Mouse (Mus musculus) lung, embryonic 16.5 days (tissue): ENCODE measurements at regions not wholly inside any gene's neighbourhood (a gene's known extent, or its start where the extent isn't known, plus 50 kb on each side); places are given as distances from the start of the nearest gene placed in this dataset.
A peak's percentile ranks its signal among the peaks of the same experiment; 100 is the strongest.

ENCODE experiments used
- ATAC-seq: fragments of 200-750 bp; cut with Nextera tagmentation; 2 replicates; pipeline ENCODE4 v1.8.0; 2017; ENCODE audit warnings: low read depth, mild to moderate bottlenecking, moderate library complexity
- H3K27ac ChIP-seq: fragments of 300-500 bp; sonication (generic); 2 replicates; pipeline ENCODE4 v1.5.1; 2014; ENCODE audit warnings: mild to moderate bottlenecking, control low read depth, low read length
- H3K27me3 ChIP-seq: fragments of 300-500 bp; sonication (generic); 2 replicates; pipeline ENCODE4 v1.6.1; 2014; ENCODE audit warnings: low read depth, low read length, mixed read lengths; ENCODE audit not compliant: control insufficient read depth, insufficient read depth
- H3K36me3 ChIP-seq: fragments of 300-500 bp; sonication (generic); 2 replicates; pipeline ENCODE4 v1.6.1; 2014; ENCODE audit warnings: low read length; ENCODE audit not compliant: control insufficient read depth, insufficient read depth
- H3K4me1 ChIP-seq: fragments of 300-500 bp; sonication (generic); replicated peaks from 2 replicates; pipeline ENCODE4 v1.6.1; 2014; ENCODE audit warnings: low read length, mixed read lengths; ENCODE audit not compliant: control insufficient read depth, insufficient read depth
- H3K4me2 ChIP-seq: fragments of 300-500 bp; sonication (generic); 2 replicates; pipeline ENCODE4 v1.6.1; 2014; ENCODE audit warnings: low read depth, low read length, control low read depth
- H3K4me3 ChIP-seq: fragments of 300-500 bp; sonication (generic); 2 replicates; pipeline ENCODE4 v1.5.1; 2014; ENCODE audit warnings: mild to moderate bottlenecking, low read length, control low read depth
- H3K9ac ChIP-seq: fragments of 300-500 bp; sonication (generic); 2 replicates; pipeline ENCODE4 v1.6.1; 2014; ENCODE audit warnings: low read length, control low read depth
- H3K9me3 ChIP-seq: fragments of 300-500 bp; sonication (generic); 2 replicates; pipeline ENCODE4 v1.6.1; 2016; ENCODE audit warnings: low read length; ENCODE audit not compliant: control insufficient read depth
- WGBS: fragments of 180-500 bp; shearing (Covaris S2); extraction: QIAGEN DNeasy Blood & Tissue Kit; methylation state at CpG from one replicate; pipeline ENCODE4 v1.1.7; 2014; 5-methylcytosine and 5-hydroxymethylcytosine counted together

GRCm38 (mm10) chr2:75756704-75757638, 52.5 kb upstream of the Nfe2l2 start:
- Histone ChIP-seq H3K4me3 (no peak overlapping the region), H3K4me2 (no peak overlapping the region), H3K27me3 (no peaks in the 10 kb centered on the region), H3K9me3 (no peaks in the 10 kb centered on the region), H3K27ac (0 out of 2 replicates have a peak overlapping the region, but pooled peaks have one; percentile 29), H3K36me3 (no peaks in the 10 kb centered on the region), H3K4me1 (peaks cover 17% of the 10 kb centered on the region; the same call in 1 of the 2 replicates), H3K9ac (no peak overlapping the region)
- 59% methylated on average over 16 of the region's 16 CpGs for WGBS
- ATAC-seq, result peak; percentile 57; the same call in 1 of the 2 replicates

GRCm38 (mm10) chr2:75754606-75755005, 50.2 kb upstream of the Nfe2l2 start:
- H3K27ac ChIP-seq, result no peak overlapping the region
- no peaks in the 10 kb centered on the region for H3K27me3 ChIP-seq
- H3K36me3 ChIP-seq, result no peaks in the 10 kb centered on the region
- H3K9ac ChIP-seq, result no peak overlapping the region
- H3K4me1 ChIP-seq, result peaks cover 19% of the 10 kb centered on the region
- no peaks in the 10 kb centered on the region for H3K9me3 ChIP-seq
- 86% methylated on average over 7 of the region's 7 CpGs for WGBS
- no peak overlapping the region for H3K4me3 ChIP-seq
- H3K4me2 ChIP-seq, result no peak overlapping the region
- ATAC-seq, result no peak
